Mouse (Mus musculus) brain, embryonic 14.5 days (tissue): ENCODE measurements around the gene Gm15093. TPM values are rescaled to one million over a fixed set of nuclear protein-coding genes. Genes with fewer than 3 reads are reported as not detected.
"Not testable (repeated sequence)": the region's sequence is repeated elsewhere in the genome, so short reads cannot be mapped to it uniquely, and the experiment has no call there.

Source experiments
- DNase-seq: peaks from one replicate; pipeline ENCODE4 v3.0.0-alpha.2; 2011; ENCODE audit warnings: low read depth
- polyA plus RNA-seq: library from polyadenylated mRNA; depleted of rRNA; stranded (reverse); fragments of >200 nt; gene quantifications from 2 replicates; pipeline ENCODE4 v1.2.3, GENCODE M21; 2012; rRNA removed

The Gm15093 gene
- polyA plus RNA-seq, result not detected in 2 replicates

- not testable (repeated sequence) for DNase-seq
Measured at GRCm38 (mm10) chrX:149272077-149272476, at the start of gene Gm15093. TSS of gene Gm15093 (plus strand) at chrX:149272377.

Other genes starting within 250 kb of the Gm15093 start
- gene Ott, start 198.1 kb upstream of the Gm15093 start, polyA plus RNA-seq, result not detected in 2 replicates
- gene Gm15085, start 175.2 kb downstream of the Gm15093 start, polyA plus RNA-seq, result not detected in 2 replicates